Mouse (Mus musculus) gastrocnemius, postnatal 14 days (tissue): ENCODE results near the gene Src. TPM values are rescaled to one million over a fixed set of nuclear protein-coding genes. Genes with fewer than 3 reads are reported as not detected.
"Not testable (repeated sequence)": the region's sequence is repeated elsewhere in the genome, so short reads cannot be mapped to it uniquely, and the experiment has no call there.

ENCODE experiments used
- DNase-seq: peaks from one replicate; pipeline ENCODE4 v3.0.0; 2021; ENCODE audit warnings: mixed read lengths
- intact Hi-C: fragments of 180-260 bp; cut with DNase I; formaldehyde crosslinking; loops from one replicate; pipeline ENCODE4 v1.15.1; 2025; ENCODE audit warnings: low total_unique reads
- long read RNA-seq, 2 experiments: library from polyadenylated mRNA; stranded (forward); transcript quantifications; one replicate each; pipeline ENCODE4 v2.0.0; 2021
- total RNA-seq, 2 experiments: library from RNA; stranded (reverse); gene quantifications; 2 replicates each; pipeline ENCODE4 v1.2.3; 2021

Gene Src
- 1 to 10 TPM; 5.2 to 7.5 TPM for total RNA-seq
- long read RNA-seq, experiment 1, partial matches to known transcripts = 1 of 2 reads
- long read RNA-seq, experiment 1, other reads (novel, unspliced or antisense) = 1 of 2 reads
- long read RNA-seq, experiment 2, partial matches to known transcripts = 0 of 2 reads
- long read RNA-seq, experiment 2, other reads (novel, unspliced or antisense) = 1 of 2 reads

- DNase-seq = no peak
- intact Hi-C loops = no loop called here
These were observed at the start of gene Src for GRCm38 (mm10) chr2:157418206-157418605. Gene Src, plus strand, starts transcription at chr2:157418444.

GRCm38 (mm10) chr2:157371696-157372095 is 46.5 kb upstream of the Src start:
- intact Hi-C loops = no loop called here
- DNase-seq = peak; percentile 34

GRCm38 (mm10) chr2:157373681-157374080 is 44.6 kb upstream of the Src start:
- peak; percentile 52 for DNase-seq
- intact Hi-C loops = no loop called here

GRCm38 (mm10) chr2:157375051-157375450 is 43.2 kb upstream of the Src start:
- intact Hi-C loops = no loop called here
- DNase-seq = no peak

GRCm38 (mm10) chr2:157375794-157376757 is 42.2 kb upstream of the Src start:
- intact Hi-C loops = no loop called here
- DNase-seq = no peak

GRCm38 (mm10) chr2:157376995-157377394 is 41.2 kb upstream of the Src start:
- intact Hi-C loops = no loop called here
- no peak for DNase-seq

- DNase-seq = no peak
- intact Hi-C loops = no loop called here
These were observed 33.4 kb upstream of the Src start for GRCm38 (mm10) chr2:157384836-157385235.

GRCm38 (mm10) chr2:157388901-157389590 is 29.2 kb upstream of the Src start:
- DNase-seq, intact Hi-C loops: not testable (repeated sequence)

GRCm38 (mm10) chr2:157389591-157389921 is 28.7 kb upstream of the Src start:
- no peak for DNase-seq
- intact Hi-C loops = no loop called here

- intact Hi-C loops = no loop called here
- no peak for DNase-seq
These were observed 25.9 kb upstream of the Src start for GRCm38 (mm10) chr2:157392331-157392730.

- no peak for DNase-seq
- intact Hi-C loops = no loop called here
These were observed 24.7 kb upstream of the Src start for GRCm38 (mm10) chr2:157393549-157393948.

GRCm38 (mm10) chr2:157394868-157395267 is 23.4 kb upstream of the Src start:
- intact Hi-C loops = no loop called here

GRCm38 (mm10) chr2:157395371-157395770 is 22.9 kb upstream of the Src start:
- DNase-seq = no peak
- intact Hi-C loops = no loop called here

More at GRCm38 (mm10) chr2:157394868-157395267, 23.4 kb upstream of the Src start:
- DNase-seq = no peak

GRCm38 (mm10) chr2:157395960-157396359 is 22.3 kb upstream of the Src start:
- intact Hi-C loops = no loop called here
- DNase-seq = no peak

- DNase-seq = no peak
- intact Hi-C loops = no loop called here
These were observed 20.9 kb upstream of the Src start for GRCm38 (mm10) chr2:157397376-157397775.

GRCm38 (mm10) chr2:157398539-157398938 is 19.7 kb upstream of the Src start:
- DNase-seq = no peak
- intact Hi-C loops = no loop called here

- intact Hi-C loops = no loop called here
- no peak for DNase-seq
These were observed 18.4 kb upstream of the Src start for GRCm38 (mm10) chr2:157399797-157400196.

GRCm38 (mm10) chr2:157400491-157400890 is 17.8 kb upstream of the Src start:
- intact Hi-C loops = no loop called here
- DNase-seq = no peak

- no peak for DNase-seq
- intact Hi-C loops = no loop called here
These were observed 17.0 kb upstream of the Src start for GRCm38 (mm10) chr2:157401261-157401660.

- intact Hi-C loops = no loop called here
- peak; percentile 82 for DNase-seq
These were observed 10.6 kb upstream of the Src start for GRCm38 (mm10) chr2:157407596-157407995.
